Mouse (Mus musculus): Measurements from ENCODE around the gene Syt1. TPM values are rescaled to one million over a fixed set of nuclear protein-coding genes. Genes with fewer than 3 reads are reported as not detected.

Gene Syt1
- polyA plus RNA-seq, 1 experiment from 2014 or later, result 0.33 TPM

- Histone ChIP-seq H3K27me3 (ENCODE audit: insufficient read depth, low read length) (no peaks in the 10 kb centered on the region), H3K36me3 (ENCODE audit: insufficient read depth, low read length) (no peaks in the 10 kb centered on the region), H3K4me3 (replicated peaks; ENCODE audit: low read depth, low read length) (no peak overlapping the region), H3K9ac (ENCODE audit: low read depth, low read length) (no peak overlapping the region), H3K9me3 (replicated peaks; ENCODE audit: low read length) (no peaks in the 10 kb centered on the region), H3K4me2 (ENCODE audit: low read length) (no peak overlapping the region), H3K27ac (no peak overlapping the region), H3K4me1 (replicated peaks; ENCODE audit: insufficient read depth, low read length) (no peaks in the 10 kb centered on the region)
- no peak for ATAC-seq (replicated peaks; ENCODE audit: low FRiP score, low read depth)
- TF ChIP-seq CTCF (IDR thresholded peaks at IDR 0.05; ENCODE audit: low read depth), result no peak
- no peak for DNase-seq (ENCODE audit: low spot score)
- WGBS, result 65% methylated on average over 9 of the region's 9 CpGs
Observed at GRCm38 (mm10) chr10:108452421-108452820, 558.4 kb downstream of the Syt1 start.

DNA sequence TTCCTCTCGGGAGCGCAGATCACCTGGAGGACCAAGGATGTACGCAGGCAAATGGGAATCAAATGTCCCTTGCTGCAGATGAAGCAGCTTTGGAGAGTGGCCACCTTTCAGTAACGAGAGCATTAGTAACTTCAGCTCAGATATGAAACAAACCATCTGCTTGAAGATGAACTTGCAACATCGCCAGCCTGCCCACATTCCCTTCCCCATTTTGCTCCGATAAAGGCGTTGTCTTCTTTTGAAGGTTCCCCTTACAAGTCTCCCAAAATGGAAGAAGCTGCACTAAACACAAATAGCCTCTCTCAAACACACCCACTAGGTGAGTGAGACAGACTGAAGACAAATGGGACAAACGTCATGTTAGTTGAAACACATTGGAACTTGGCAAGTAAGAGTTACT, 559.3 kb downstream of the Syt1 start:
- 90% methylated on average over 8 of the region's 8 CpGs for WGBS
- Histone ChIP-seq H3K9me3 (replicated peaks; ENCODE audit: low read length) (no peaks in the 10 kb centered on the region), H3K36me3 (ENCODE audit: insufficient read depth, low read length) (no peaks in the 10 kb centered on the region), H3K4me3 (replicated peaks; ENCODE audit: low read depth, low read length) (no peak overlapping the region), H3K27me3 (ENCODE audit: insufficient read depth, low read length) (no peaks in the 10 kb centered on the region), H3K4me2 (ENCODE audit: low read length) (no peak overlapping the region), H3K27ac (no peak overlapping the region), H3K9ac (ENCODE audit: low read depth, low read length) (no peak overlapping the region), H3K4me1 (replicated peaks; ENCODE audit: insufficient read depth, low read length) (0 out of 2 replicates have a peak, but pooled peaks cover 4% of the 10 kb centered on the region)
- no peak for DNase-seq (ENCODE audit: low spot score)
- TF ChIP-seq CTCF (IDR thresholded peaks at IDR 0.05; ENCODE audit: low read depth), result no peak
- no peak for ATAC-seq (replicated peaks; ENCODE audit: low FRiP score, low read depth)

GRCm38 (mm10) chr10:108450401-108450800, 560.4 kb downstream of the Syt1 start:
- no peak for ATAC-seq (replicated peaks; ENCODE audit: low FRiP score, low read depth)
- Histone ChIP-seq H3K4me3 (replicated peaks; ENCODE audit: low read depth, low read length) (no peak overlapping the region), H3K27ac (no peak overlapping the region), H3K9me3 (replicated peaks; ENCODE audit: low read length) (no peaks in the 10 kb centered on the region), H3K36me3 (ENCODE audit: insufficient read depth, low read length) (no peaks in the 10 kb centered on the region), H3K4me1 (replicated peaks; ENCODE audit: insufficient read depth, low read length) (0 out of 2 replicates have a peak, but pooled peaks cover 5% of the 10 kb centered on the region), H3K27me3 (ENCODE audit: insufficient read depth, low read length) (no peaks in the 10 kb centered on the region), H3K9ac (ENCODE audit: low read depth, low read length) (no peak overlapping the region), H3K4me2 (ENCODE audit: low read length) (no peak overlapping the region)
- TF ChIP-seq CTCF (IDR thresholded peaks at IDR 0.05; ENCODE audit: low read depth), result no peak
- WGBS, result 82% methylated on average over 4 of the region's 4 CpGs
- no peak for DNase-seq (ENCODE audit: low spot score)

DNA sequence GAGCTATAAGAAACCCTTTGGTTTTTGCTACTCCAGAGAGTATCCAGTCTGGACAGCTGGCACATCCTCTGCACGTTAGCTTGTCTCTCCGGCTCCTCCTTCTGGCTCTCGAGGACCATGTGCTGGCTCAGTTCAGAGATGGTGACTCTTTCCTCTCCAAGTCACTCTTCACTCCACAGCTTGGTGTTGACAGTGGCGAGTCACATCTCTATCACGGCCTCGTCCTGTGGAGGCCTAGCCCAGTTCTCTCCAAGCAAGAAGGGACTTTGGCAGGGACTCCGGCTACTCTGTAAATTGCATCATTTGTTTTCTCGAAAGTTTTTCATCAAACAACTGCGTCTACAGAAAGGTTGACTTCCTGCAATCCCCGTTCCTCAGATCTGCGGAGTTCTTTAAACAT, 562.4 kb downstream of the Syt1 start:
- no peak overlapping the region for H3K4me2 ChIP-seq (ENCODE audit: low read length)

More for the DNA sequence above, 562.4 kb downstream of the Syt1 start:
- DNase-seq (ENCODE audit: low spot score), result no peak
- WGBS, result 80% methylated on average over 11 of the region's 11 CpGs
- Histone ChIP-seq H3K36me3 (ENCODE audit: insufficient read depth, low read length) (no peaks in the 10 kb centered on the region), H3K9ac (ENCODE audit: low read depth, low read length) (no peak overlapping the region), H3K4me1 (replicated peaks; ENCODE audit: insufficient read depth, low read length) (0 out of 2 replicates have a peak, but pooled peaks cover 5% of the 10 kb centered on the region), H3K27ac (no peak overlapping the region), H3K27me3 (ENCODE audit: insufficient read depth, low read length) (no peaks in the 10 kb centered on the region), H3K4me3 (replicated peaks; ENCODE audit: low read depth, low read length) (no peak overlapping the region), H3K9me3 (replicated peaks; ENCODE audit: low read length) (no peaks in the 10 kb centered on the region)
- ATAC-seq (replicated peaks; ENCODE audit: low FRiP score, low read depth), result no peak
- TF ChIP-seq CTCF (IDR thresholded peaks at IDR 0.05; ENCODE audit: low read depth), result peak; percentile 15; the same call in 1 of the 2 replicates

Measured in kidney, postnatal 0 days (tissue).